Mouse (Mus musculus): ENCODE measurements around the gene Pcolce2. TPM values are rescaled to one million over a fixed set of nuclear protein-coding genes. Genes with fewer than 3 reads are reported as not detected.

The Pcolce2 gene
- polyA plus RNA-seq (2012) = not detected in 2 replicates

GRCm38 (mm10) chr9:95637271-95638181 is at the start of gene Pcolce2:
Gene Pcolce2, plus strand, starts transcription at chr9:95637601.

Other genes with a start within 250 kb of the Pcolce2 start
- gene Chst2, start 230.9 kb upstream of the Pcolce2 start, polyA plus RNA-seq (2012) = 0.20 and 0.34 TPM in 2 replicates
- gene U2surp, start 125.6 kb upstream of the Pcolce2 start, polyA plus RNA-seq (2012) = 7.9 and 10.1 TPM in 2 replicates
- 3.0 and 3.5 TPM in 2 replicates for gene Paqr9, start 77.9 kb upstream of the Pcolce2 start, polyA plus RNA-seq (2012)
- 0.08 and 0.28 TPM in 2 replicates for gene Trpc1, start 112.8 kb downstream of the Pcolce2 start, polyA plus RNA-seq (2012)
- gene Pls1, start 207.7 kb downstream of the Pcolce2 start, polyA plus RNA-seq (2012) = 0.15 and 0.16 TPM in 2 replicates
- gene Atr, start 220.0 kb downstream of the Pcolce2 start, polyA plus RNA-seq (2012) = 2.3 and 3.5 TPM in 2 replicates